Mouse (Mus musculus): ENCODE measurements at regions not wholly inside any gene's neighbourhood (a gene's known extent, or its start where the extent isn't known, plus 50 kb on each side); places are given as distances from the start of the nearest gene placed in this dataset.

GRCm38 (mm10) chr8:115871381-115871780 lies 163.8 kb upstream of the Maf start:
- Histone ChIP-seq H3K4me3 (replicated peaks; ENCODE audit: low read length) (no peak overlapping the region), H3K4me1 (replicated peaks; ENCODE audit: control insufficient read depth, insufficient read depth, low read length) (no peaks in the 10 kb centered on the region), H3K27ac (no peak overlapping the region), H3K9me3 (ENCODE audit: control insufficient read depth, low read length) (no peaks in the 10 kb centered on the region), H3K27me3 (ENCODE audit: control insufficient read depth, insufficient read depth, low read length) (no peaks in the 10 kb centered on the region), H3K4me2 (replicated peaks) (no peak overlapping the region), H3K9ac (no peak overlapping the region), H3K36me3 (replicated peaks; ENCODE audit: control insufficient read depth, insufficient read depth) (no peaks in the 10 kb centered on the region)
- 60% methylated on average over 5 of the region's 5 CpGs for WGBS
- no peak for DNase-seq (ENCODE audit: low spot score)
- ATAC-seq (ENCODE audit: low FRiP score), result peak; percentile 37; the same call in 1 of the 2 replicates

- no peaks in the 10 kb centered on the region for H3K27me3 ChIP-seq (ENCODE audit: control insufficient read depth, insufficient read depth, low read length)
- H3K4me2 ChIP-seq (replicated peaks), result no peak overlapping the region
- H3K27ac ChIP-seq, result no peak overlapping the region
- no peak overlapping the region for H3K9ac ChIP-seq
- H3K4me3 ChIP-seq (replicated peaks; ENCODE audit: low read length), result no peak overlapping the region
- no peaks in the 10 kb centered on the region for H3K9me3 ChIP-seq (ENCODE audit: control insufficient read depth, low read length)
- no peaks in the 10 kb centered on the region for H3K4me1 ChIP-seq (replicated peaks; ENCODE audit: control insufficient read depth, insufficient read depth, low read length)
- DNase-seq (ENCODE audit: low spot score), result no peak
- no peak for ATAC-seq (ENCODE audit: low FRiP score)
- no peaks in the 10 kb centered on the region for H3K36me3 ChIP-seq (replicated peaks; ENCODE audit: control insufficient read depth, insufficient read depth)
- 89% methylated on average over 3 of the region's 3 CpGs for WGBS
Measured at GRCm38 (mm10) chr8:115861381-115861780, 153.8 kb upstream of the Maf start.

DNA sequence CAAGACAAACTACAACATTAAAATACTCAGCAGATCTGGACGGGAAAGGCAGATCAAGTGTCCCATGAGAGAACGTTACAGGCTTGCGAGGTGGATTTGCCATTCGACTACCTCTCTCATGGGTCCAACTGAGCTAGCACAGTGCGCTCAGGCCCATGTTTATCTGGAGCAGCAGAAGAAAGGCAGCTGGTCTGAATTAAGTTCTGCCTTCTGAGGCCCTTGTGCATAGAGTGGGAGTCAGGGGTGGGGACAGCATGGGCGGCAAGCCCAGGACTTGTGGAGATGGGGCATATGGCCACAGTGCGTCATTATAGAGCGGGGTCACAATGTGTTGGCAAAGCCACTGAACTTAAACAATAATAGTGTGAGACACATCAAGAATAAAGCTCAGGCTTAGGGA lies 151.8 kb upstream of the Maf start:
- Histone ChIP-seq H3K4me3 (replicated peaks; ENCODE audit: low read length) (no peak overlapping the region), H3K4me2 (replicated peaks) (no peak overlapping the region)
- 85% methylated on average over 8 of the region's 8 CpGs for WGBS

GRCm38 (mm10) chr8:115856816-115857215 lies 149.2 kb upstream of the Maf start:
- ATAC-seq (ENCODE audit: low FRiP score), result no peak
- H3K9me3 ChIP-seq (ENCODE audit: control insufficient read depth, low read length), result no peaks in the 10 kb centered on the region

More for the DNA sequence above, 151.8 kb upstream of the Maf start:
- no peaks in the 10 kb centered on the region for H3K9me3 ChIP-seq (ENCODE audit: control insufficient read depth, low read length)
- ATAC-seq (ENCODE audit: low FRiP score) (no peak), DNase-seq (ENCODE audit: low spot score) (no peak)
- H3K9ac ChIP-seq, result no peak overlapping the region
- H3K27ac ChIP-seq, result no peak overlapping the region
- no peaks in the 10 kb centered on the region for H3K4me1 ChIP-seq (replicated peaks; ENCODE audit: control insufficient read depth, insufficient read depth, low read length)
- no peaks in the 10 kb centered on the region for H3K36me3 ChIP-seq (replicated peaks; ENCODE audit: control insufficient read depth, insufficient read depth)
- H3K27me3 ChIP-seq (ENCODE audit: control insufficient read depth, insufficient read depth, low read length), result no peaks in the 10 kb centered on the region

GRCm38 (mm10) chr8:115855934-115856629 lies 148.5 kb upstream of the Maf start:
- no peaks in the 10 kb centered on the region for H3K36me3 ChIP-seq (replicated peaks; ENCODE audit: control insufficient read depth, insufficient read depth)
- WGBS, result 88% methylated on average over 8 of the region's 8 CpGs
- H3K4me3 ChIP-seq (replicated peaks; ENCODE audit: low read length), result no peak overlapping the region
- H3K4me1 ChIP-seq (replicated peaks; ENCODE audit: control insufficient read depth, insufficient read depth, low read length), result no peaks in the 10 kb centered on the region
- no peak overlapping the region for H3K4me2 ChIP-seq (replicated peaks)
- H3K9me3 ChIP-seq (ENCODE audit: control insufficient read depth, low read length), result no peaks in the 10 kb centered on the region
- no peaks in the 10 kb centered on the region for H3K27me3 ChIP-seq (ENCODE audit: control insufficient read depth, insufficient read depth, low read length)
- DNase-seq (ENCODE audit: low spot score) (no peak), ATAC-seq (ENCODE audit: low FRiP score) (no peak)
- no peak overlapping the region for H3K9ac ChIP-seq
- H3K27ac ChIP-seq, result no peak overlapping the region

More at GRCm38 (mm10) chr8:115856816-115857215, 149.2 kb upstream of the Maf start:
- H3K4me1 ChIP-seq (replicated peaks; ENCODE audit: control insufficient read depth, insufficient read depth, low read length), result no peaks in the 10 kb centered on the region
- no peak for DNase-seq (ENCODE audit: low spot score)
- no peak overlapping the region for H3K27ac ChIP-seq
- H3K27me3 ChIP-seq (ENCODE audit: control insufficient read depth, insufficient read depth, low read length), result no peaks in the 10 kb centered on the region
- H3K4me2 ChIP-seq (replicated peaks), result no peak overlapping the region
- no peak overlapping the region for H3K4me3 ChIP-seq (replicated peaks; ENCODE audit: low read length)
- no peak overlapping the region for H3K9ac ChIP-seq
- 94% methylated on average over 10 of the region's 10 CpGs for WGBS
- no peaks in the 10 kb centered on the region for H3K36me3 ChIP-seq (replicated peaks; ENCODE audit: control insufficient read depth, insufficient read depth)

DNA sequence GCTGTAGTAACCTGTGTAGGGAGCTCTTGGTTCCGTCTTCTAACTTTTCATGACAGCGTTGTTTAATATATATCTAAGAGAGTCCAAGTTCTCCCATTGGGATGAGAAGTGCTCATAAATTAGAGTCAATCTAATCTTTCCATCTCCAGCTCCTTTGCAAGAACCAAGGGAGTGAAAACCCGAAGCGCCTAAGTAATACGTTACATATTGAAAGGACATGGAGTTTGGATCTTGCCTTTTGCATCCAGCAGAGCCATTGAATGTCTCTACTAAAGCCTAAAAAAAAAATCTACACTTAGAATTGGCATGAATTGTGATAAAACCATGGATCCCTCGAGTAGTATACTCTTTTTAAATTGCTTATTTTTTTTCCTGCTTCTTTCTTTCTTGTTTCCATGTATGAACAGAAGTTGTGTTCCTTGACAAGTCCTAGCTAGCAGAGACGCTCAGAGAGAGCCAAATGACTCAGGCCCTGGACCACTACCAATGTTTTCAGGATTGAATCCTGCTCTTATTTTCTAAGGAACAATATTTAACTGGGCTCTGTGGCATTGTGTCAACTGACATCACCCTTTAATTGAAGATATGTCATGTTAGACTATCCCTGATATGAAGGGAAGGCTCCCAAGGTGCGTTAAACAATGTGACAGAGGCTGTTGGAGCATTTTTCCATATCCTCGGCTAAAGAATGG lies 146.8 kb upstream of the Maf start:
- no peaks in the 10 kb centered on the region for H3K36me3 ChIP-seq (replicated peaks; ENCODE audit: control insufficient read depth, insufficient read depth)
- no peak overlapping the region for H3K27ac ChIP-seq
- H3K9ac ChIP-seq, result no peak overlapping the region
- H3K4me3 ChIP-seq (replicated peaks; ENCODE audit: low read length), result no peak overlapping the region
- 89% methylated on average over 9 of the region's 9 CpGs for WGBS
- DNase-seq (ENCODE audit: low spot score), result no peak
- no peaks in the 10 kb centered on the region for H3K4me1 ChIP-seq (replicated peaks; ENCODE audit: control insufficient read depth, insufficient read depth, low read length)
- ATAC-seq (ENCODE audit: low FRiP score), result no peak
- H3K9me3 ChIP-seq (ENCODE audit: control insufficient read depth, low read length), result no peaks in the 10 kb centered on the region
- H3K4me2 ChIP-seq (replicated peaks), result no peak overlapping the region
- no peaks in the 10 kb centered on the region for H3K27me3 ChIP-seq (ENCODE audit: control insufficient read depth, insufficient read depth, low read length)

GRCm38 (mm10) chr8:115850552-115850951 lies 143.0 kb upstream of the Maf start:
- H3K27me3 ChIP-seq (ENCODE audit: control insufficient read depth, insufficient read depth, low read length), result no peaks in the 10 kb centered on the region
- H3K36me3 ChIP-seq (replicated peaks; ENCODE audit: control insufficient read depth, insufficient read depth), result no peaks in the 10 kb centered on the region
- H3K4me1 ChIP-seq (replicated peaks; ENCODE audit: control insufficient read depth, insufficient read depth, low read length), result no peaks in the 10 kb centered on the region
- 58% methylated on average over 1 of the region's 1 CpGs for WGBS
- H3K4me2 ChIP-seq (replicated peaks), result no peak overlapping the region
- no peak overlapping the region for H3K9ac ChIP-seq
- H3K9me3 ChIP-seq (ENCODE audit: control insufficient read depth, low read length), result no peaks in the 10 kb centered on the region
- no peak overlapping the region for H3K4me3 ChIP-seq (replicated peaks; ENCODE audit: low read length)
- no peak for ATAC-seq (ENCODE audit: low FRiP score)
- no peak for DNase-seq (ENCODE audit: low spot score)
- H3K27ac ChIP-seq, result no peak overlapping the region

DNA sequence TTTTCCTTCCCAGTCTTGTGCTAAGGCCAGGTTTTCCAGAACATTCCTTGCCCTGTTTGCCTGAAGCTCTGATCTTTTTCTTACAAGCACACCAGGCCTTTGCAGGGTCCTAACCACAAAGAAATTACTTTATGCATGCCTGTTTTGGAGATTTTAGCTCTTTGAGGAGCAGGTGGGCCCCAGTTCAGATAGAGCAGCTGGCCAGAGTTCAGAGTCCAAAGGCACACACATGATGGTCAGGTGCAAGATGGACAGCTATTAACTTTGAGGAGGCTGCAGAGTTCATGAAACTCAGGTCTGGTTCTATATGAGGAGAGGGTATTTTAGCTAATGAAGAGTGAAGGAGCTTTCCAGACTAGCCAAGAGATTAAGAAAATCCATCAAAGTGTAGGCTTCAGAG lies 125.8 kb upstream of the Maf start:
- H3K4me3 ChIP-seq (replicated peaks; ENCODE audit: low read length), result no peak overlapping the region
- DNase-seq (ENCODE audit: low spot score), result no peak
- no peak overlapping the region for H3K27ac ChIP-seq
- no peak overlapping the region for H3K4me2 ChIP-seq (replicated peaks)
- no peaks in the 10 kb centered on the region for H3K36me3 ChIP-seq (replicated peaks; ENCODE audit: control insufficient read depth, insufficient read depth)
- no peak for ATAC-seq (ENCODE audit: low FRiP score)
- no peaks in the 10 kb centered on the region for H3K27me3 ChIP-seq (ENCODE audit: control insufficient read depth, insufficient read depth, low read length)
- no peaks in the 10 kb centered on the region for H3K9me3 ChIP-seq (ENCODE audit: control insufficient read depth, low read length)
- H3K9ac ChIP-seq, result no peak overlapping the region
- no peaks in the 10 kb centered on the region for H3K4me1 ChIP-seq (replicated peaks; ENCODE audit: control insufficient read depth, insufficient read depth, low read length)

GRCm38 (mm10) chr8:115831675-115832074 lies 124.1 kb upstream of the Maf start:
- Histone ChIP-seq H3K9me3 (ENCODE audit: control insufficient read depth, low read length) (no peaks in the 10 kb centered on the region), H3K4me3 (replicated peaks; ENCODE audit: low read length) (no peak overlapping the region), H3K27ac (no peak overlapping the region), H3K9ac (no peak overlapping the region), H3K4me1 (replicated peaks; ENCODE audit: control insufficient read depth, insufficient read depth, low read length) (no peaks in the 10 kb centered on the region), H3K27me3 (ENCODE audit: control insufficient read depth, insufficient read depth, low read length) (no peaks in the 10 kb centered on the region), H3K4me2 (replicated peaks) (no peak overlapping the region), H3K36me3 (replicated peaks; ENCODE audit: control insufficient read depth, insufficient read depth) (no peaks in the 10 kb centered on the region)
- no peak for DNase-seq (ENCODE audit: low spot score)
- no peak for ATAC-seq (ENCODE audit: low FRiP score)
- WGBS, result 32% methylated on average over 1 of the region's 1 CpGs

Measured in hindbrain, embryonic 14.5 days (tissue).